Mouse (Mus musculus): ENCODE measurements around the gene Taf7l. TPM values are rescaled to one million over a fixed set of nuclear protein-coding genes. Genes with fewer than 3 reads are reported as not detected.

Gene Taf7l
- not detected in 2 replicates for polyA plus RNA-seq (2014; fragmentation: Nextera tagmentation; extraction: Ambion mirVana)

DNA sequence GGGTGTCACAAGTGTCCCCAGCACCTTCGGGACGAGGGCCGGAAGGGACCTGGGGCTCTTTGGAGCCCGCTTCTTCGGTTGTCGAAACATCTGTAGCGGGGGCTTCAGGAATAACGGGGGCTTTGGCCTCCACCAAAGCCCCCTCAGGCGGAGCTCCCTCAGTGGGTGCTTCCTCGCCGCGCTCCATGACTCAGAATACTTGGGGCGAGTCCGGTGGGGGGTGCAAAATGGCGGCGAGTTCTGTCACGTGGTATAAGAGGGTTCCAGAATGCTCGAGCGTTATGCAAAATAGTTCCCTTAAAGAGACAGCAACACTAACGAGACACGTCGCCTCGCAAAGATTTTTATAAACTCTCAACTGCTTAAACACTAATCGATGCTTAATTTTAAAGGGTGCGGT is at the start of gene Taf7l:
TSS of gene Taf7l (minus strand) at position 201 of the 400 bp plus-strand sequence.
- Histone ChIP-seq H3K9me3 (replicated peaks; ENCODE audit: control insufficient read depth, low read length) (peaks cover 4% of the 10 kb centered on the region; the same call in 1 of the 2 replicates), H3K4me3 (ENCODE audit: low read depth, low read length) (no peak within 1 kb of the TSS), H3K9ac (ENCODE audit: low read depth, low read length) (no peak within 1 kb of the TSS), H3K27me3 (ENCODE audit: control insufficient read depth, insufficient read depth, low read length) (no peaks in the 10 kb centered on the region), H3K4me1 (ENCODE audit: control insufficient read depth, insufficient read depth, low read length) (no peaks in the 10 kb centered on the region), H3K36me3 (ENCODE audit: control insufficient read depth, insufficient read depth, low read length) (no peaks in the 10 kb centered on the region), H3K4me2 (no peak within 1 kb of the TSS; the same call in 1 of the 2 replicates), H3K27ac (ENCODE audit: low read depth, low read length) (no peak within 1 kb of the TSS)
- WGBS (ENCODE audit: insufficient replicate concordance), result 84% methylated on average over 25 of the region's 25 CpGs
- no peak for ATAC-seq (replicated peaks; ENCODE audit: insufficient number of reproducible peaks, low FRiP score, low TSS enrichment)

GRCm38 (mm10) chrX:134525260-134525659 is 49.0 kb upstream of the Taf7l start:
- ATAC-seq (replicated peaks; ENCODE audit: insufficient number of reproducible peaks, low FRiP score, low TSS enrichment), result no peak
- Histone ChIP-seq H3K4me2 (no peak overlapping the region), H3K4me3 (ENCODE audit: low read depth, low read length) (no peak overlapping the region)

DNA sequence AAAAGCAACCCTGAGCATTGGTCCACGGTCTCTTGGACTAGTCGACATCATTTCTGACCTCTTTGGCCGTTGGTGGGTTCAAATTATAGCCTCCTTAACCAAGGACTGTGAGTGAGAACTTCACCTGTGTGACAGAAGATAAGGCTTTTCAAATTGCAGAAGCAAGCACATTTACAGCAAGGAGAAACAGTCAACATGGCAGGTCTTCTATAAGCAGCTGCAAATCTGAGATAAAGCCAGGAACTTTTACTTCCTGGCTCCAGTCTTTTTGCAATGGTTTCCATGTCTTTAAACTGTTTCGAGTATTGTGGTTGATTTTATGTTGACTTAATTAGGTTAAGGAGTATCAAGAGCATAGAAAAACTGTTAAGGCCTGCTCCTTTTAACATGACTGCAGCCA is 47.5 kb upstream of the Taf7l start:
- Histone ChIP-seq H3K4me1 (ENCODE audit: control insufficient read depth, insufficient read depth, low read length) (no peaks in the 10 kb centered on the region), H3K4me3 (ENCODE audit: low read depth, low read length) (no peak overlapping the region), H3K36me3 (ENCODE audit: control insufficient read depth, insufficient read depth, low read length) (no peaks in the 10 kb centered on the region), H3K4me2 (no peak overlapping the region), H3K27ac (ENCODE audit: low read depth, low read length) (no peak overlapping the region), H3K9ac (ENCODE audit: low read depth, low read length) (no peak overlapping the region), H3K27me3 (ENCODE audit: control insufficient read depth, insufficient read depth, low read length) (no peaks in the 10 kb centered on the region), H3K9me3 (replicated peaks; ENCODE audit: control insufficient read depth, low read length) (no peaks in the 10 kb centered on the region)
- WGBS (ENCODE audit: insufficient replicate concordance), result 67% methylated on average over 4 of the region's 4 CpGs
- no peak for ATAC-seq (replicated peaks; ENCODE audit: insufficient number of reproducible peaks, low FRiP score, low TSS enrichment)

More at GRCm38 (mm10) chrX:134525260-134525659, 49.0 kb upstream of the Taf7l start:
- Histone ChIP-seq H3K27me3 (ENCODE audit: control insufficient read depth, insufficient read depth, low read length) (no peaks in the 10 kb centered on the region), H3K4me1 (ENCODE audit: control insufficient read depth, insufficient read depth, low read length) (no peaks in the 10 kb centered on the region), H3K36me3 (ENCODE audit: control insufficient read depth, insufficient read depth, low read length) (no peaks in the 10 kb centered on the region), H3K9ac (ENCODE audit: low read depth, low read length) (no peak overlapping the region), H3K9me3 (replicated peaks; ENCODE audit: control insufficient read depth, low read length) (no peaks in the 10 kb centered on the region), H3K27ac (ENCODE audit: low read depth, low read length) (no peak overlapping the region)
- WGBS (ENCODE audit: insufficient replicate concordance), result 61% methylated on average over 4 of the region's 4 CpGs

DNA sequence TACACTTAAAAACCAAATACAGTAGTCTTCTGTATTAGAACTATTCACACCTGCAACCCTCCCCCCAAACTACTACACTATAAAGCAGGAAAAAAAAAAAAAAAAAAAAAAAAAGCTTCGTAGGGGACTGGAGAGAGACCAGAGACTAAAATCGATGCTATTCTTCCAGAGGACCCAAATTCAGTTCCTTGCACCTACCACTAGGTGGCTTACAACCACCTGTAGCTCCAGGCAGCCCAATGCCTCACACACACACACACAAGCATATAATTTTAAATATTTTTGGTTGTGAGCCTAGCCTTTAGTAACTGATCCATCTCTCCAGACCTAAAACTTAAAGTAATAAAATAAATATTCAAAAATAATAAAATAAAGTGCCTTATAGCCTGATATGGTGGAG is 33.2 kb upstream of the Taf7l start:
- Histone ChIP-seq H3K4me1 (ENCODE audit: control insufficient read depth, insufficient read depth, low read length) (no peaks in the 10 kb centered on the region), H3K27me3 (ENCODE audit: control insufficient read depth, insufficient read depth, low read length) (no peaks in the 10 kb centered on the region), H3K4me3 (ENCODE audit: low read depth, low read length) (no peak overlapping the region), H3K27ac (ENCODE audit: low read depth, low read length) (no peak overlapping the region), H3K9me3 (replicated peaks; ENCODE audit: control insufficient read depth, low read length) (no peaks in the 10 kb centered on the region), H3K9ac (ENCODE audit: low read depth, low read length) (no peak overlapping the region), H3K36me3 (ENCODE audit: control insufficient read depth, insufficient read depth, low read length) (no peaks in the 10 kb centered on the region), H3K4me2 (no peak overlapping the region)
- WGBS (ENCODE audit: insufficient replicate concordance), result 30% methylated on average over 2 of the region's 2 CpGs
- no peak for ATAC-seq (replicated peaks; ENCODE audit: insufficient number of reproducible peaks, low FRiP score, low TSS enrichment)

DNA sequence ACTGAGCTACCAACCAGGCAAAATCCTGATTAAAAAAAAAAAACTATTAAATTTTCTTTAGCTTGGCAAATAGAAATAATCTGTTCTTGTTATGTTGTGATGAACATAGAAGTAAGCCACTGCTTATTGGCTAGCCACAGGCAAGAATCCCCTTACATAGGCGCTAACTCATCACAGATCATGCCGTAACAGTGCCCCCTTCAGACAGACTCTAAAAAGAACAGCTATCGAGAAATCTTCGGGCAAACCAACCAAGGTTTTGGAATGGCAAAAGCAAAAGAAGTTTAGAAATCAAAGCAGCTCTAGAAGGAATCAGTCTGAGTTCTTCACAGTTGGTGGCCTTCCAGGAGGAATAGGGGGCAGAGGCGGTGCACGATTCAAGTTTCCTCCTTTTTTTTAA is 31.7 kb upstream of the Taf7l start:
- WGBS (ENCODE audit: insufficient replicate concordance), result 60% methylated on average over 6 of the region's 6 CpGs
- H3K9ac ChIP-seq (ENCODE audit: low read depth, low read length), result no peak overlapping the region
- no peak overlapping the region for H3K4me3 ChIP-seq (ENCODE audit: low read depth, low read length)
- no peaks in the 10 kb centered on the region for H3K9me3 ChIP-seq (replicated peaks; ENCODE audit: control insufficient read depth, low read length)
- no peaks in the 10 kb centered on the region for H3K27me3 ChIP-seq (ENCODE audit: control insufficient read depth, insufficient read depth, low read length)
- no peaks in the 10 kb centered on the region for H3K4me1 ChIP-seq (ENCODE audit: control insufficient read depth, insufficient read depth, low read length)
- H3K4me2 ChIP-seq, result no peak overlapping the region
- no peak overlapping the region for H3K27ac ChIP-seq (ENCODE audit: low read depth, low read length)
- H3K36me3 ChIP-seq (ENCODE audit: control insufficient read depth, insufficient read depth, low read length), result no peaks in the 10 kb centered on the region
- no peak for ATAC-seq (replicated peaks; ENCODE audit: insufficient number of reproducible peaks, low FRiP score, low TSS enrichment)

DNA sequence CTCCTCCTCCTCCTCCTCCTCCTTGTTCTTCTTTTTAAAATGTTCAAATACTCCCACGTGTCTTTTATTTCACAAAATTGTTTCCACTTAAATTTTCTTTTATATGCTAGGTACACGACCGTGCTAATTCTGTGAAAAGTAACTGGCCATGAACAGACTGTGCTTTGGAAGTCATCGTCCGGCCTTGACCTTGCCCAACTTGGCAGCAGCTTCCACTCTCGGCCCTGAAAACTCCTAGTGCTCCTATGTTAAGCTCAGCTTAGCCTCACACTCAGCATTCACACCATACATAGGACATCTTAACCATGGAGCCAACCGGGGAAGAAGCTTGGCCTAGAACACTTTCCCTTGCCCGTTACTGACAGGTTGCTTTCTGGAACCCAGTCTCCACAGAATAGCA is 24.4 kb upstream of the Taf7l start:
- Histone ChIP-seq H3K27ac (ENCODE audit: low read depth, low read length) (no peak overlapping the region), H3K4me2 (no peak overlapping the region), H3K4me3 (ENCODE audit: low read depth, low read length) (no peak overlapping the region), H3K27me3 (ENCODE audit: control insufficient read depth, insufficient read depth, low read length) (no peaks in the 10 kb centered on the region), H3K9ac (ENCODE audit: low read depth, low read length) (no peak overlapping the region), H3K9me3 (replicated peaks; ENCODE audit: control insufficient read depth, low read length) (no peaks in the 10 kb centered on the region), H3K4me1 (ENCODE audit: control insufficient read depth, insufficient read depth, low read length) (no peaks in the 10 kb centered on the region), H3K36me3 (ENCODE audit: control insufficient read depth, insufficient read depth, low read length) (no peaks in the 10 kb centered on the region)
- 81% methylated on average over 8 of the region's 8 CpGs for WGBS (ENCODE audit: insufficient replicate concordance)
- ATAC-seq (replicated peaks; ENCODE audit: insufficient number of reproducible peaks, low FRiP score, low TSS enrichment), result no peak

- Histone ChIP-seq H3K4me2 (no peak overlapping the region), H3K9me3 (replicated peaks; ENCODE audit: control insufficient read depth, low read length) (no peaks in the 10 kb centered on the region), H3K27ac (ENCODE audit: low read depth, low read length) (no peak overlapping the region), H3K9ac (ENCODE audit: low read depth, low read length) (no peak overlapping the region), H3K36me3 (ENCODE audit: control insufficient read depth, insufficient read depth, low read length) (no peaks in the 10 kb centered on the region), H3K4me3 (ENCODE audit: low read depth, low read length) (no peak overlapping the region), H3K4me1 (ENCODE audit: control insufficient read depth, insufficient read depth, low read length) (no peaks in the 10 kb centered on the region), H3K27me3 (ENCODE audit: control insufficient read depth, insufficient read depth, low read length) (no peaks in the 10 kb centered on the region)
- no peak for ATAC-seq (replicated peaks; ENCODE audit: insufficient number of reproducible peaks, low FRiP score, low TSS enrichment)
- WGBS (ENCODE audit: insufficient replicate concordance), result 38% methylated on average over 3 of the region's 3 CpGs
Measured at GRCm38 (mm10) chrX:134481720-134482119, 5.4 kb upstream of the Taf7l start.

- no peaks in the 10 kb centered on the region for H3K4me1 ChIP-seq (ENCODE audit: control insufficient read depth, insufficient read depth, low read length)
- no peaks in the 10 kb centered on the region for H3K36me3 ChIP-seq (ENCODE audit: control insufficient read depth, insufficient read depth, low read length)
- H3K27me3 ChIP-seq (ENCODE audit: control insufficient read depth, insufficient read depth, low read length), result no peaks in the 10 kb centered on the region
- ATAC-seq (replicated peaks; ENCODE audit: insufficient number of reproducible peaks, low FRiP score, low TSS enrichment), result peak; percentile 22; the same call in 1 of the 2 replicates
- H3K9ac ChIP-seq (ENCODE audit: low read depth, low read length), result no peak overlapping the region
- H3K9me3 ChIP-seq (replicated peaks; ENCODE audit: control insufficient read depth, low read length), result peaks cover 4% of the 10 kb centered on the region; the same call in 1 of the 2 replicates
- H3K4me2 ChIP-seq, result no peak overlapping the region; the same call in 1 of the 2 replicates
- H3K4me3 ChIP-seq (ENCODE audit: low read depth, low read length), result no peak overlapping the region
- no peak overlapping the region for H3K27ac ChIP-seq (ENCODE audit: low read depth, low read length)
- 59% methylated on average over 54 of the region's 67 CpGs for WGBS (ENCODE audit: insufficient replicate concordance)
Measured at GRCm38 (mm10) chrX:134474988-134475710, 1.1 kb downstream of the Taf7l start.

DNA sequence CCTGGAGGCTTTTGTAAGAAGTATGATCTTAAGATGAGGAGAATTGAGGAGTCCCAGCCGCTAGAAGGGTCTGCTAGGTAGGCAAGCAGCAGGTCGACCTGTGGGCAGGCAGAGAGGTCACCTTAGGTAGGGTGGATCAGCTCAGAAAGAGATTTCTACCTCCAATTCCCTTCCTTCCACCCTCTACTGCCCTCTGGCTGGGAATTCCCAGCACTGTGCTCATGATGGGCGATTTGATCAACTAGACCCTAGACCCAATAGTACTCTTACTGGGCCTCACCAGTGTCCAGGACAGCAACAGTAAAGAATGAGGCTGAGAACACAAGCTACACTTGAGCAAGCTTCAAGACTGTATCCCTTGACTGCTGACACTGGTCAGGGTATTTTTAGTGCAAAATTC is 49.0 kb downstream of the Taf7l start:
- Histone ChIP-seq H3K27me3 (ENCODE audit: control insufficient read depth, insufficient read depth, low read length) (no peaks in the 10 kb centered on the region), H3K4me1 (ENCODE audit: control insufficient read depth, insufficient read depth, low read length) (no peaks in the 10 kb centered on the region), H3K9ac (ENCODE audit: low read depth, low read length) (no peak overlapping the region), H3K4me3 (ENCODE audit: low read depth, low read length) (no peak overlapping the region), H3K4me2 (no peak overlapping the region), H3K27ac (ENCODE audit: low read depth, low read length) (no peak overlapping the region), H3K9me3 (replicated peaks; ENCODE audit: control insufficient read depth, low read length) (no peaks in the 10 kb centered on the region; the same call in 1 of the 2 replicates), H3K36me3 (ENCODE audit: control insufficient read depth, insufficient read depth, low read length) (no peaks in the 10 kb centered on the region)
- ATAC-seq (replicated peaks; ENCODE audit: insufficient number of reproducible peaks, low FRiP score, low TSS enrichment), result no peak
- WGBS (ENCODE audit: insufficient replicate concordance), result 56% methylated on average over 3 of the region's 3 CpGs
